Mouse (Mus musculus) MEL (cell line): ENCODE results near the gene Cmya5. TPM values are rescaled to one million over a fixed set of nuclear protein-coding genes. Genes with fewer than 3 reads are reported as not detected.

Source experiments
- DNase-seq: peaks from one replicate; pipeline ENCODE4 v3.0.0; 2011; ENCODE audit warnings: low read depth, low spot score
- H3K27ac ChIP-seq: 2 replicates; pipeline ENCODE4 v1.5.1; 2012; ENCODE audit warnings: low read depth, mild to moderate bottlenecking, control low read depth, low read length, moderate library complexity; ENCODE audit not compliant: control insufficient read depth
- H3K27me3 ChIP-seq, 2 experiments: fragments of 150-350 bp in 1 of 2; sonication (generic) in 1 of 2; 2 replicates each; pipeline ENCODE4 v1.6.1; 2012; ENCODE audit warnings: low read length in 2 of 2, mild to moderate bottlenecking in 2 of 2, improper control_type of control experiment in 1 of 2, moderate library complexity in 1 of 2; ENCODE audit not compliant: insufficient read depth in 2 of 2, control insufficient read depth in 1 of 2
- H3K36me3 ChIP-seq, 2 experiments: 2 replicates each; pipeline ENCODE4 v1.6.1; 2012 to 2014; ENCODE audit warnings: low read length in 2 of 2, improper control_type of control experiment in 1 of 2, inconsistent platforms in 1 of 2, mild to moderate bottlenecking in 1 of 2; ENCODE audit not compliant: insufficient read depth in 2 of 2, control insufficient read depth in 1 of 2
- H3K4me1 ChIP-seq, 2 experiments: fragments of 150-350 bp in 1 of 2; sonication (generic) in 1 of 2; 2 replicates each; pipeline ENCODE4 v1.6.1; 2012; ENCODE audit warnings: low read length in 2 of 2, improper control_type of control experiment in 1 of 2, mild to moderate bottlenecking in 1 of 2; ENCODE audit not compliant: insufficient read depth in 2 of 2, control insufficient read depth in 1 of 2
- H3K4me3 ChIP-seq, 2 experiments: fragments of 150-350 bp in 1 of 2; sonication (generic) in 1 of 2; 2 replicates each; pipeline ENCODE4 v1.5.1; 2012; ENCODE audit warnings: low read depth in 2 of 2, low read length in 2 of 2, mild to moderate bottlenecking in 2 of 2, moderate library complexity in 2 of 2, control low read depth in 1 of 2, improper control_type of control experiment in 1 of 2; ENCODE audit not compliant: control insufficient read depth in 1 of 2, insufficient read depth in 1 of 2
- H3K79me2 ChIP-seq: 2 replicates; pipeline ENCODE4 v1.6.1; 2012; ENCODE audit warnings: mild to moderate bottlenecking, low read length, moderate library complexity; ENCODE audit not compliant: control insufficient read depth, poor library complexity, insufficient read depth
- H3K9ac ChIP-seq: 2 replicates; pipeline ENCODE4 v1.6.1; 2012; ENCODE audit warnings: low read depth, mild to moderate bottlenecking, control low read depth, low read length, moderate library complexity; ENCODE audit not compliant: control insufficient read depth, poor library complexity, severe bottlenecking
- H3K9me3 ChIP-seq: fragments of 150-350 bp; sonication (generic); replicated peaks from 2 replicates; pipeline ENCODE4 v1.6.1; 2012; ENCODE audit warnings: mild to moderate bottlenecking, low read length, improper control_type of control experiment, moderate library complexity; ENCODE audit not compliant: insufficient read depth
- CHD1 ChIP-seq: IDR thresholded peaks from 2 replicates; pipeline ENCODE4 v1.6.1; 2012; ENCODE audit warnings: low read depth, mild to moderate bottlenecking, inconsistent platforms, low read length, improper control_type of control experiment
- CTCF ChIP-seq, 3 experiments: IDR thresholded peaks in 2 of 3; conservative IDR thresholded peaks in 1 of 3; 2 replicates each; pipeline ENCODE4 v1.5.1; 2011 to 2012; ENCODE audit warnings: low read length in 3 of 3, low read depth in 2 of 3, mild to moderate bottlenecking in 2 of 3, improper control_type of control experiment in 1 of 3, inconsistent platforms in 1 of 3, mixed read lengths in 1 of 3, moderate library complexity in 1 of 3; ENCODE audit not compliant: control insufficient read depth in 1 of 3, insufficient read depth in 1 of 3, poor library complexity in 1 of 3, severe bottlenecking in 1 of 3
- E2F4 ChIP-seq: IDR thresholded peaks from 2 replicates; pipeline ENCODE4 v1.6.1; 2011; ENCODE audit warnings: low read depth, low read length, improper control_type of control experiment, borderline replicate concordance
- ELF1 ChIP-seq: IDR thresholded peaks from 2 replicates; pipeline ENCODE4 v1.6.1; 2014; ENCODE audit warnings: low read depth, mild to moderate bottlenecking, inconsistent platforms, low read length, improper control_type of control experiment, moderate library complexity
- MAFK ChIP-seq: IDR thresholded peaks from 2 replicates; pipeline ENCODE4 v1.6.1; 2011; ENCODE audit warnings: low read depth, mild to moderate bottlenecking, low read length, improper control_type of control experiment, borderline replicate concordance
- MAX ChIP-seq: IDR thresholded peaks from 2 replicates; pipeline ENCODE4 v1.6.1; 2011; ENCODE audit warnings: low read length, improper control_type of control experiment
- MXI1 ChIP-seq: IDR thresholded peaks from 2 replicates; pipeline ENCODE4 v1.6.1; 2011; ENCODE audit warnings: mild to moderate bottlenecking, low read depth, low read length, improper control_type of control experiment
- NELFE ChIP-seq: IDR thresholded peaks from 2 replicates; pipeline ENCODE4 v1.6.1; 2011; ENCODE audit warnings: low read depth, low read length, improper control_type of control experiment
- POLR2A ChIP-seq, 2 experiments: IDR thresholded peaks; 2 replicates each; pipeline ENCODE4 v1.6.1; 2011 to 2012; ENCODE audit warnings: low read length in 2 of 2, mild to moderate bottlenecking in 2 of 2, control low read depth in 1 of 2, improper control_type of control experiment in 1 of 2, low read depth in 1 of 2, moderate library complexity in 1 of 2; ENCODE audit not compliant: control insufficient read depth in 1 of 2, insufficient read depth in 1 of 2, poor library complexity in 1 of 2
- TAL1 ChIP-seq: IDR thresholded peaks from 2 replicates; pipeline ENCODE4 v1.6.1; 2012; ENCODE audit warnings: mild to moderate bottlenecking, inconsistent platforms, low read length, moderate library complexity, mixed read lengths
- UBTF ChIP-seq: IDR thresholded peaks from 2 replicates; pipeline ENCODE4 v1.6.1; 2012; ENCODE audit warnings: low read depth, mild to moderate bottlenecking, inconsistent platforms, low read length, improper control_type of control experiment, moderate library complexity, borderline replicate concordance; ENCODE audit not compliant: insufficient read depth
- ZKSCAN1 ChIP-seq: IDR thresholded peaks from 2 replicates; pipeline ENCODE4 v1.6.1; 2012; ENCODE audit warnings: low read depth, mild to moderate bottlenecking, inconsistent platforms, low read length, improper control_type of control experiment, moderate library complexity
- ZMIZ1 ChIP-seq: IDR thresholded peaks from 2 replicates; pipeline ENCODE4 v1.6.1; 2012; ENCODE audit warnings: low read depth, mild to moderate bottlenecking, inconsistent platforms, low read length, improper control_type of control experiment, moderate library complexity
- polyA plus RNA-seq, 2 experiments: library from polyadenylated mRNA; stranded (reverse) in 1 of 2; unstranded in 1 of 2; fragments of >175 nt in 1 of 2; fragments of >200 nt in 1 of 2; gene quantifications; 2 replicates each; pipeline versions ENCODE4 v1.2.1 to v1.2.4; 2012; ENCODE audit warnings: low replicate concordance in 2 of 2, low read depth in 1 of 2; ENCODE audit not compliant: insufficient read length in 2 of 2, insufficient read depth in 1 of 2, missing spikeins in 1 of 2
- total RNA-seq: library from RNA; depleted of rRNA; stranded (reverse); fragments of 300-350 nt; gene quantifications from 2 replicates; pipeline ENCODE4 v1.2.3, GENCODE M21; 2012; rRNA removed

Gene Cmya5
- total and polyA plus RNA-seq, 3 experiments: under 0.01 TPM; not detected in 2

GRCm38 (mm10) chr13:92994743-92995142 lies 149.8 kb downstream of the Cmya5 start:
- Histone ChIP-seq H3K4me3 (no peak overlapping the region), H3K27me3 (no peaks in the 10 kb centered on the region; a peak in 1 of 4 replicates), H3K9ac (no peak overlapping the region), H3K79me2 (no peaks in the 10 kb centered on the region), H3K27ac (no peak overlapping the region), H3K9me3 (no peaks in the 10 kb centered on the region), H3K36me3 (no peaks in the 10 kb centered on the region), H3K4me1 (no peaks in the 10 kb centered on the region)
- TF ChIP-seq CHD1: no peak
- TF ChIP-seq TAL1: no peak
- TF ChIP-seq CTCF (IDR thresholded peaks at IDR 0.05 in 2 of 3, conservative IDR thresholded peaks at IDR 0.05 in 1 of 3; ENCODE audit: control insufficient read depth in 1 of 3, insufficient read depth in 1 of 3, low read depth in 2 of 3, low read length in 3 of 3, poor library complexity in 1 of 3, severe bottlenecking in 1 of 3): no peak
- TF ChIP-seq ZKSCAN1: no peak
- no peak for TF ChIP-seq POLR2A (IDR thresholded peaks at IDR 0.05; ENCODE audit: control insufficient read depth in 1 of 2, insufficient read depth in 1 of 2, low read depth in 1 of 2, low read length in 2 of 2, poor library complexity in 1 of 2)
- TF ChIP-seq ELF1: no peak
- TF ChIP-seq ZMIZ1: no peak
- no peak for TF ChIP-seq MXI1
- TF ChIP-seq E2F4: no peak
- no peak for TF ChIP-seq MAFK
- TF ChIP-seq NELFE: no peak
- DNase-seq: no peak

- no peak overlapping the region for H3K4me3 ChIP-seq
- no peaks in the 10 kb centered on the region for H3K79me2 ChIP-seq
- H3K27me3 ChIP-seq: no peaks in the 10 kb centered on the region; a peak in 1 of 4 replicates
- H3K9me3 ChIP-seq: no peaks in the 10 kb centered on the region
- no peak overlapping the region for H3K9ac ChIP-seq
- DNase-seq: no peak
- TF ChIP-seq UBTF: no peak
- no peak for TF ChIP-seq ELF1
- no peak for TF ChIP-seq MAX
- TF ChIP-seq POLR2A (IDR thresholded peaks at IDR 0.05; ENCODE audit: control insufficient read depth in 1 of 2, insufficient read depth in 1 of 2, low read depth in 1 of 2, low read length in 2 of 2, poor library complexity in 1 of 2): no peak
- no peaks in the 10 kb centered on the region for H3K36me3 ChIP-seq
- no peak overlapping the region for H3K27ac ChIP-seq
- no peaks in the 10 kb centered on the region for H3K4me1 ChIP-seq
Measured at GRCm38 (mm10) chr13:92992823-92993222, 151.7 kb downstream of the Cmya5 start.

Other genes with a start within 250 kb of the Cmya5 start
- gene Tent2, start 47.7 kb upstream of the Cmya5 start, total RNA-seq: 13.0 and 13.9 TPM in 2 replicates
- 10 to 100 TPM in 1 of 2 experiments, not detected in 1; 39.2 TPM for gene Tent2, start 47.7 kb upstream of the Cmya5 start, polyA plus RNA-seq
- 20.6 and 23.1 TPM in 2 replicates for gene Homer1, start 154.9 kb upstream of the Cmya5 start, total RNA-seq
- 10 to 100 TPM in 1 of 2 experiments, not detected in 1; 19.5 TPM for gene Homer1, start 154.9 kb upstream of the Cmya5 start, polyA plus RNA-seq